Mouse (Mus musculus) MEL (cell line): ENCODE data around the gene Epha5.

Experiments
- CTCF ChIP-seq, 3 experiments: IDR thresholded peaks in 2 of 3; conservative IDR thresholded peaks in 1 of 3; 2 replicates each; pipeline ENCODE4 v1.5.1; 2011 to 2012; ENCODE audit warnings: low read length in 3 of 3, low read depth in 2 of 3, mild to moderate bottlenecking in 2 of 3, improper control_type of control experiment in 1 of 3, inconsistent platforms in 1 of 3, mixed read lengths in 1 of 3, moderate library complexity in 1 of 3; ENCODE audit not compliant: control insufficient read depth in 1 of 3, insufficient read depth in 1 of 3, poor library complexity in 1 of 3, severe bottlenecking in 1 of 3
- EP300 ChIP-seq, 2 experiments: IDR thresholded peaks; 2 replicates each; pipeline ENCODE4 v1.6.1; 2011; ENCODE audit warnings: improper control_type of control experiment in 2 of 2, low read length in 2 of 2, low read depth in 1 of 2, mild to moderate bottlenecking in 1 of 2
- MEF2A ChIP-seq: IDR thresholded peaks from 2 replicates; pipeline ENCODE4 v1.6.1; 2014; ENCODE audit warnings: low read depth, mild to moderate bottlenecking, inconsistent platforms, low read length, improper control_type of control experiment; ENCODE audit not compliant: poor library complexity, insufficient replicate concordance, severe bottlenecking; ENCODE audit errors: extremely low read depth
- POLR2A ChIP-seq, 2 experiments: IDR thresholded peaks; 2 replicates each; pipeline ENCODE4 v1.6.1; 2011 to 2012; ENCODE audit warnings: low read length in 2 of 2, mild to moderate bottlenecking in 2 of 2, control low read depth in 1 of 2, improper control_type of control experiment in 1 of 2, low read depth in 1 of 2, moderate library complexity in 1 of 2; ENCODE audit not compliant: control insufficient read depth in 1 of 2, insufficient read depth in 1 of 2, poor library complexity in 1 of 2

DNA sequence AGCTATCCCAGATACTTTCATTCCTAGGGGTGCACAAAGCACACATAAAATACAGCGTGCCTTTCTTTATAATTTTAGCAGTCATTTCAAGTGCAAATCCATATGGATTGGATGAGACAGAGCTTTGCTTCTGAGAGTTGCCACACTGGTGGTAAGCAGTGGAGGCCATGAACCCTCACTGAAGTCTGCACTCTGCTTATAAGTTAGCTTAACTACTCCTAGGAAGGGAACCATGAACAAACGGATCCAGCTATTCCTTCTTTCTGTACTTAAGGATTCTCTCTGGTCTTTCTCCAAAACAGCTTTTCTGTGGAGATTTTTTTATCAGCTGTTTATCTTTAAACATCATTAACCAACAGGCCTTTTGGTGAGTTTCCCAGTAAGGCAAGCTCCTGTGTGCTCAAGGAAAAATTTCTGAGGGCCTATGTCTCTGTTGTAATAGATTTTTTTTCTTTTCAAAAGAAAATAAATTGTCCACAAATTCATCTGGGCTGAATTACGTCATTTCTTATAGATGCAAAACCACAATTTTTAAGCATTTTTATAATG lies 127.7 kb downstream of the Epha5 start:
- TF ChIP-seq POLR2A (IDR thresholded peaks at IDR 0.05; ENCODE audit: control insufficient read depth in 1 of 2, insufficient read depth in 1 of 2, low read depth in 1 of 2, low read length in 2 of 2, poor library complexity in 1 of 2) (no peak), CTCF (IDR thresholded peaks at IDR 0.05 in 2 of 3, conservative IDR thresholded peaks at IDR 0.05 in 1 of 3; ENCODE audit: control insufficient read depth in 1 of 3, insufficient read depth in 1 of 3, low read depth in 2 of 3, low read length in 3 of 3, poor library complexity in 1 of 3, severe bottlenecking in 1 of 3) (no peak), EP300 (IDR thresholded peaks at IDR 0.05; ENCODE audit: low read depth in 1 of 2, low read length in 2 of 2) (no peak), MEF2A (no peak)
